Mouse (Mus musculus): Measurements from ENCODE around the gene Gm45213. TPM values are rescaled to one million over a fixed set of nuclear protein-coding genes. Genes with fewer than 3 reads are reported as not detected.

The Gm45213 gene
- polyA plus RNA-seq, 1 experiment from 2014 or later, result not detected

DNA sequence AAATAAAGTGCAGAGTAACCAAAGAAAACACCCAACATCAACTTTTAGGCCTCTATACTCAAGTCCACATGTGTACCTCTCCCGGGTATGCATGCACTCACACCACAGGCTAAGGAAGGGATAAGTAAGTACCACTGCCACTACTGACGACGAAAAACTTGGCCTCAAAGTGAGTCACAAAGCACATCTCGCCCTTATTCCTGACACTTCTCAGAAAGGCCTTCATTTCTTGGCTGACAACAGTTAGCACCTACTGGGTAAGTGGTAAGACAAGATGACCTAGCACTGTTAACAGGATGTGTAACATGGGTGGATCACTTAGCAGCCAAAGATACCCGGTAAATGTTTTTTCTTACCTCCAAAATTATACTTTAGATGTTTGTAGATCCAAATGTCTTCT lies 61.1 kb downstream of the Gm45213 start:
- H3K36me3 ChIP-seq (ENCODE audit: control insufficient read depth, insufficient read depth), result no peaks in the 10 kb centered on the region
- no peak overlapping the region for H3K4me3 ChIP-seq (ENCODE audit: low read depth, low read length)
- WGBS, result 91% methylated on average over 5 of the region's 5 CpGs
- H3K9me3 ChIP-seq (ENCODE audit: control insufficient read depth), result no peaks in the 10 kb centered on the region
- H3K27me3 ChIP-seq (replicated peaks; ENCODE audit: control insufficient read depth, insufficient read depth, low read length), result no peaks in the 10 kb centered on the region
- no peak overlapping the region for H3K27ac ChIP-seq (ENCODE audit: low read depth, low read length)
- no peak overlapping the region for H3K9ac ChIP-seq (ENCODE audit: low read depth, low read length)
- ATAC-seq, result no peak
- H3K4me1 ChIP-seq (replicated peaks; ENCODE audit: control insufficient read depth, insufficient read depth, low read length), result 0 out of 2 replicates have a peak, but pooled peaks cover 6% of the 10 kb centered on the region
- no peak for TF ChIP-seq CTCF (IDR thresholded peaks at IDR 0.05; ENCODE audit: low read depth)
- H3K4me2 ChIP-seq (replicated peaks; ENCODE audit: low read depth), result no peak overlapping the region

DNA sequence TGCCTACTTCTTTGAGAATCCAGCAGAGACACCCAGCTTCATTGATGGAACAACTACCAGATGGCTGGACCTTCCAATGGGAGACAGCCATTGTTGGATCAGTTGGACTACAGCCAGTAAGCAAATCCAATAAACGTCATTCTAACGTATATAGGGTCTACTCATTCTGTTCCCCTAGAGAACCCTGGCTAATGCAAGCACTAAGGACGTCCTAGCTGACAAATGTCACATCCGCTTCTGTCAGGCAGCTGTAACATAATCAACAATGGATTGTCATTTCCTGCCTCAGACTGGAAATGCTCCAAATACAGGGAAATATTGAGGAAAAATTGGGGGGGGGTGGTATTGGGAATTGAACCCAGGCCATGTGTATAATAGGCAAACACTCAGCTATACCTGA lies 62.4 kb downstream of the Gm45213 start:
- Histone ChIP-seq H3K9ac (ENCODE audit: low read depth, low read length) (no peak overlapping the region), H3K9me3 (ENCODE audit: control insufficient read depth) (no peaks in the 10 kb centered on the region), H3K4me3 (ENCODE audit: low read depth, low read length) (no peak overlapping the region), H3K27ac (ENCODE audit: low read depth, low read length) (no peak overlapping the region), H3K4me1 (replicated peaks; ENCODE audit: control insufficient read depth, insufficient read depth, low read length) (0 out of 2 replicates have a peak, but pooled peaks cover 6% of the 10 kb centered on the region), H3K36me3 (ENCODE audit: control insufficient read depth, insufficient read depth) (no peaks in the 10 kb centered on the region), H3K27me3 (replicated peaks; ENCODE audit: control insufficient read depth, insufficient read depth, low read length) (no peaks in the 10 kb centered on the region), H3K4me2 (replicated peaks; ENCODE audit: low read depth) (no peak overlapping the region)
- 60% methylated on average over 4 of the region's 4 CpGs for WGBS
- TF ChIP-seq CTCF (IDR thresholded peaks at IDR 0.05; ENCODE audit: low read depth), result no peak
- no peak for ATAC-seq

DNA sequence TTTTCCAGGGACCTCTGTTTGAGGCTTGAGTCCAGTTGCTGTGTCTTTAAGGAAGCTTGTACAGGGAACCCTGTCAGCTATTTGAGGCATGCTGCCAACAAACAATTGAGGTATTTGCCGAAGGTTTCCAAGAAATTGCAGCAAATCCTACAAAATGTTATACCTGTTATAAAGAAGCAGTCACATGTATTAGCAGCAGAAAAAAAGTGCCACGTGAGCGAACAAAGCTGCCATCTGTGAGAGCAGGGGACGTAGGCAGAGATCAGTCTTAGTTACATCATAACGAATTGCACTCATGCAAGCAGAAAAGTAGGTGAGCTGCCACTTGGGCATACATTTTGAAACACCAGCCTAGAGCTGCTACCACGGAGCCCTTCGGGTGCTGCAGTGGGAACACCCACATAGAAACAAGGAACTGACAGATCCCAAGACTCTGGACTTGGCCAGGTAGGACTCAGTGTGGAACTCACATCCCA lies 63.2 kb downstream of the Gm45213 start:
- Histone ChIP-seq H3K9me3 (ENCODE audit: control insufficient read depth) (no peaks in the 10 kb centered on the region), H3K4me1 (replicated peaks; ENCODE audit: control insufficient read depth, insufficient read depth, low read length) (0 out of 2 replicates have a peak, but pooled peaks cover 6% of the 10 kb centered on the region), H3K36me3 (ENCODE audit: control insufficient read depth, insufficient read depth) (no peaks in the 10 kb centered on the region), H3K27ac (ENCODE audit: low read depth, low read length) (no peak overlapping the region), H3K9ac (ENCODE audit: low read depth, low read length) (no peak overlapping the region), H3K4me3 (ENCODE audit: low read depth, low read length) (no peak overlapping the region), H3K27me3 (replicated peaks; ENCODE audit: control insufficient read depth, insufficient read depth, low read length) (no peaks in the 10 kb centered on the region), H3K4me2 (replicated peaks; ENCODE audit: low read depth) (no peak overlapping the region)
- 63% methylated on average over 7 of the region's 7 CpGs for WGBS
- no peak for TF ChIP-seq CTCF (IDR thresholded peaks at IDR 0.05; ENCODE audit: low read depth)
- ATAC-seq, result no peak

DNA sequence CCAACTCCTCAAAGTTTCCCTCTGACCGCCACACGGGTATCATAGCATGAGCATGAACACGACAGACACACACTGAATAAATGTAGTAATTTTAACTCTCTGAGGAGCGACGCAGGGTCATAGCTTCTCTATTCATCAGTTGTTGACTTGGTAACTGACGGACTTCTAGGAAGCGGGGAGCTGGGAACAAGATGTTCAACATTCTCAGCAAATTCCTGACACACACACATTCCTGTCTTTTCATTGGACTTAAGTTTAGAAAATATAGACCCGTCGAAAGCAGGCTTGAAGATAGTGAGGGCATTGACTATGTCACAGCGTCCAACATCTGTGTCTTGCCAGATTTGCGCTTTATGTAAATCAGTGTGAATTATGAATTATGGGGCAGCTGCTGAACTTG lies 63.8 kb downstream of the Gm45213 start:
- H3K27me3 ChIP-seq (replicated peaks; ENCODE audit: control insufficient read depth, insufficient read depth, low read length), result no peaks in the 10 kb centered on the region
- TF ChIP-seq CTCF (IDR thresholded peaks at IDR 0.05; ENCODE audit: low read depth), result no peak
- 69% methylated on average over 11 of the region's 11 CpGs for WGBS

DNA sequence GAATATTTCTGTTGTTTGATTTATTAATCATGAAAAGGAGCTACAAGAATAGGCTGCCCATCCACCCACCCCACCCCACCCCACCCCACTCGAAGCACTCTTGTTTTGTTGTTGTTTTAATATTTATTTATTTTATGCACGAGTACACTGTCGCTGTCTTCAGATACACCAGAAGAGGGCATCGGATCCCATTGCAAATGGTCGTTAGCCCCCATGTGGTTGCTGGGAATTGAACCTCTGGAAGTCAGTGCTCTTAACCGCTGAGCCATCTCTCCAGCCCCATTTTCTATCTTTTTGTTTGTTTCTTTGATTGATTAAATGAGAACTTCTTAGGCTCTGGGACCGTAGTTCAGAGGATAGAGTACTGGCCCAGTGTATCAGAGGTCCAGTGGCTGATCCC lies 64.5 kb downstream of the Gm45213 start:
- Histone ChIP-seq H3K4me2 (replicated peaks; ENCODE audit: low read depth) (no peak overlapping the region), H3K36me3 (ENCODE audit: control insufficient read depth, insufficient read depth) (no peaks in the 10 kb centered on the region), H3K4me3 (ENCODE audit: low read depth, low read length) (no peak overlapping the region), H3K4me1 (replicated peaks; ENCODE audit: control insufficient read depth, insufficient read depth, low read length) (0 out of 2 replicates have a peak, but pooled peaks cover 6% of the 10 kb centered on the region), H3K9me3 (ENCODE audit: control insufficient read depth) (no peaks in the 10 kb centered on the region), H3K9ac (ENCODE audit: low read depth, low read length) (no peak overlapping the region), H3K27me3 (replicated peaks; ENCODE audit: control insufficient read depth, insufficient read depth, low read length) (no peaks in the 10 kb centered on the region), H3K27ac (ENCODE audit: low read depth, low read length) (no peak overlapping the region)
- no peak for ATAC-seq
- TF ChIP-seq CTCF (IDR thresholded peaks at IDR 0.05; ENCODE audit: low read depth), result peak; percentile 66
- WGBS, result 15% methylated on average over 7 of the region's 7 CpGs

More for the DNA sequence above, 63.8 kb downstream of the Gm45213 start:
- Histone ChIP-seq H3K9ac (ENCODE audit: low read depth, low read length) (no peak overlapping the region), H3K4me1 (replicated peaks; ENCODE audit: control insufficient read depth, insufficient read depth, low read length) (0 out of 2 replicates have a peak, but pooled peaks cover 6% of the 10 kb centered on the region), H3K4me2 (replicated peaks; ENCODE audit: low read depth) (no peak overlapping the region), H3K27ac (ENCODE audit: low read depth, low read length) (no peak overlapping the region), H3K9me3 (ENCODE audit: control insufficient read depth) (no peaks in the 10 kb centered on the region), H3K4me3 (ENCODE audit: low read depth, low read length) (no peak overlapping the region), H3K36me3 (ENCODE audit: control insufficient read depth, insufficient read depth) (no peaks in the 10 kb centered on the region)
- ATAC-seq, result no peak

DNA sequence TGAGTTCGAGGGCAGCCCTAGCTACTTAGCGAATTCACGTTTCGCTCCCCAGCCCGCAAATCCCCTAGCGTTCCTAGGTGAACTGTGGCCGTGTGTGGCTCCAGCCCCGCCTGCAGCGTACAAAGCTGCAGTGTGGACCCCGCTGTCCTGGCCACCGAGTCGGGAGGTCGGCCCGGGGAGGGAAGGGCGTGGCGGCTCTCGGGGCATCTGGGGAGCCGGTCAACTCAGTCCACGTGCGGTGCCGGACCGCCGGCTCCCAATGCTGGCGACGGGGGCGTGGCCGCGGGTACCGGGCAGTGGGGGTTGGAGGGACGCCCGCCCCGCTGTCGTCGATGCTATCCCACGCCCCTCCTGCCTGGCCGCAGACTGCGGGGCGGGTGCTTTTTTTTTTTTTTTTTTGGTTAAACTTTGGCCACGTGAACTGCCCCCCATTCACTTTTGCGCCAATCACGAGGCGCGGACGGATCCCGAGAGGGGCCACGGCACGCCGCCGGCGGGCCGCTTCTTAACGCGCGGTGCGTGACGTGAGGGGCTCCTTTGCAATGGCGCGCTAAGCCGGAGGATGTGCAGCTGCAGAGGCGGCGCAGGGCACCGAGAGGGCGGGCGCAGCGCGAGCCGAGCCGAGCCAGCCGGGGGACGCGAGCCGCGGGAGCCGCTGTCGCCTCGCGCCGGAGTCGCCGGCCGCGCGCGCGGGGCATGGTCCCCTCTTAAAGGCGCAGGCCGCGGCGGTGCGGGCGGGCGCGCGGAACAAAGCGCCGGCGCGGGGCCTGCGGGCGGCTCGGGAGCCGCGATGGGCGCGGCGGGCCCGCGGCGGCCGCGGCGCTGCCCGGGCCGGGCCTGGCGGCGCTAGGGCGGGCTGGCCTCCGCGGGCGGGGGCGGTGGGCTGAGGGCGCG lies 65.8 kb downstream of the Gm45213 start, which contains the start of gene Chsy1:
Gene Chsy1 (plus strand): TSS at position 555 of the 894 bp plus-strand sequence.
- Histone ChIP-seq H3K27ac (ENCODE audit: low read depth, low read length) (peak within 1 kb of the TSS; percentile 28; the same call in 1 of the 2 replicates), H3K9me3 (ENCODE audit: control insufficient read depth) (no peaks in the 10 kb centered on the region), H3K9ac (ENCODE audit: low read depth, low read length) (peak within 1 kb of the TSS; percentile 78), H3K4me2 (replicated peaks; ENCODE audit: low read depth) (peak within 1 kb of the TSS; percentile 96), H3K4me3 (ENCODE audit: low read depth, low read length) (peak within 1 kb of the TSS; percentile 70), H3K4me1 (replicated peaks; ENCODE audit: control insufficient read depth, insufficient read depth, low read length) (0 out of 2 replicates have a peak, but pooled peaks cover 6% of the 10 kb centered on the region), H3K36me3 (ENCODE audit: control insufficient read depth, insufficient read depth) (no peaks in the 10 kb centered on the region), H3K27me3 (replicated peaks; ENCODE audit: control insufficient read depth, insufficient read depth, low read length) (no peaks in the 10 kb centered on the region)
- peak; percentile 73 for ATAC-seq
- under 1% methylated on average over 95 of the region's 123 CpGs for WGBS
- 0 out of 2 replicates have a peak, but pooled peaks have one; percentile 7 for TF ChIP-seq CTCF (IDR thresholded peaks at IDR 0.05; ENCODE audit: low read depth)
